Mouse (Mus musculus) liver (tissue): ENCODE results near the gene Naglu.

ENCODE experiments used
- DNase-seq: peaks from one replicate; pipeline ENCODE4 v3.0.0-alpha.2; 2020; ENCODE audit warnings: mixed read lengths

Gene Naglu

GRCm38 (mm10) chr11:101069391-101070188 lies at the start of gene Naglu:
TSS of gene Naglu (plus strand) at chr11:101070012.
- peak; percentile 94 for DNase-seq

GRCm38 (mm10) chr11:101023371-101023770 lies 46.4 kb upstream of the Naglu start:
- no peak for DNase-seq

GRCm38 (mm10) chr11:101024001-101024400 lies 45.8 kb upstream of the Naglu start:
- no peak for DNase-seq

- DNase-seq = no peak
These were observed 42.7 kb upstream of the Naglu start for GRCm38 (mm10) chr11:101027121-101027520.

GRCm38 (mm10) chr11:101029320-101029719 lies 40.5 kb upstream of the Naglu start:
- DNase-seq = no peak

GRCm38 (mm10) chr11:101030136-101030807 lies 39.5 kb upstream of the Naglu start:
- DNase-seq = no peak

GRCm38 (mm10) chr11:101030808-101031156 lies 39.0 kb upstream of the Naglu start:
- no peak for DNase-seq

- no peak for DNase-seq
These were observed 38.3 kb upstream of the Naglu start for GRCm38 (mm10) chr11:101031470-101031869.

- DNase-seq = no peak
These were observed 35.8 kb upstream of the Naglu start for GRCm38 (mm10) chr11:101033856-101034500.

GRCm38 (mm10) chr11:101034614-101035327 lies 35.0 kb upstream of the Naglu start:
- no peak for DNase-seq

GRCm38 (mm10) chr11:101035328-101035695 lies 34.5 kb upstream of the Naglu start:
- DNase-seq = no peak

GRCm38 (mm10) chr11:101037795-101038194 lies 32.0 kb upstream of the Naglu start:
- no peak for DNase-seq

- DNase-seq = no peak
These were observed 24.0 kb upstream of the Naglu start for GRCm38 (mm10) chr11:101045826-101046225.

GRCm38 (mm10) chr11:101046440-101046839 lies 23.4 kb upstream of the Naglu start:
- DNase-seq = no peak

- no peak for DNase-seq
These were observed 22.3 kb upstream of the Naglu start for GRCm38 (mm10) chr11:101047502-101047901.

GRCm38 (mm10) chr11:101050359-101050758 lies 19.5 kb upstream of the Naglu start:
- no peak for DNase-seq

- DNase-seq = no peak
These were observed 18.7 kb upstream of the Naglu start for GRCm38 (mm10) chr11:101051051-101051493.

- DNase-seq = no peak
These were observed 18.2 kb upstream of the Naglu start for GRCm38 (mm10) chr11:101051617-101052016.

GRCm38 (mm10) chr11:101052751-101053473 lies 16.9 kb upstream of the Naglu start:
- no peak for DNase-seq

GRCm38 (mm10) chr11:101053974-101054373 lies 15.8 kb upstream of the Naglu start:
- peak; percentile 41 for DNase-seq

- no peak for DNase-seq
These were observed 14.4 kb upstream of the Naglu start for GRCm38 (mm10) chr11:101055418-101055817.

GRCm38 (mm10) chr11:101056885-101057284 lies 12.9 kb upstream of the Naglu start:
- DNase-seq = peak; percentile 33
